Mouse (Mus musculus) spleen, adult 10 weeks (tissue): ENCODE measurements around the gene Gm15294. TPM values are rescaled to one million over a fixed set of nuclear protein-coding genes. Genes with fewer than 3 reads are reported as not detected.

ENCODE experiments used
- polyA plus RNA-seq: library from polyadenylated mRNA; stranded (reverse); fragments of 350-450 nt; fragmentation: Illumina TruSeq; extraction: RNeasy Lipid Tissue Mini Kit (QIAGEN cat#74804); gene quantifications from one replicate; pipeline ENCODE4 v1.2.3, GENCODE M21; 2015; ENCODE audit warnings: low replicate concordance; ENCODE audit not compliant: insufficient read depth

Gm15294 gene
- not detected for polyA plus RNA-seq

DNA sequence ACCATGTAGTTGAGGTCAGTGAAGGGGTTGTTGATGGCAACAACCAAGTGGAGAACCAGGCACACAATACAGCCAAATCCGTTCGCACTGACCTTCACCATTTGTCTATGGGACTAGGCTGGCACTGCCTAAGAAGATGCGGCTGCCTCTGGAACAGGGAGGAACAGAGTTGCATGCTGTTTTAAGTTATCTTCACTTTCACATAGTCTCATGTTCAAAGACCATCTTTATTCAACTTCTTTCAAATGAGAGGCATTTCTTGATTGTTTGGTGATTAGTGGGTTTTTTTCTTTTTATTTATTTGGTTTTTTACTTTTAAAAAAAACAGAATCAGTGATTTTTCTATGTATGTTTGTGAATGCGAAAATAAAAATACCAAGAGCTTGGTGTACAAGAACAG is at the start of gene Gm15294:
Gm15294 (minus strand) TSS at position 101 of the 400 bp plus-strand sequence.

Other genes starting within 250 kb of the Gm15294 start
- gene Irs4, start 150.0 kb downstream of the Gm15294 start, polyA plus RNA-seq, result not detected